Mouse (Mus musculus) urinary bladder, postnatal 4 days (tissue): ENCODE data around the gene Pknox1.

Experiments
- DNase-seq, 2 experiments: peaks; one replicate each; pipeline ENCODE4 v3.0.0; 2021 to 2022; ENCODE audit warnings: low spot score in 2 of 2

Gene Pknox1

GRCm38 (mm10) chr17:31556253-31556652 is 8.3 kb upstream of the Pknox1 start:
- no peak for DNase-seq

GRCm38 (mm10) chr17:31557124-31557880 is 7.2 kb upstream of the Pknox1 start:
- DNase-seq: peak in 1 of 2 experiments; percentile 43

GRCm38 (mm10) chr17:31557947-31558542 is 6.5 kb upstream of the Pknox1 start:
- DNase-seq: no peak

GRCm38 (mm10) chr17:31559021-31559789 is 5.3 kb upstream of the Pknox1 start:
- DNase-seq: no peak

- no peak for DNase-seq
Measured at GRCm38 (mm10) chr17:31563632-31564014, 911 bp upstream of the Pknox1 start.

- DNase-seq: no peak
Measured at GRCm38 (mm10) chr17:31564858-31565140, 265 bp downstream of the Pknox1 start.

GRCm38 (mm10) chr17:31565141-31566056 is 865 bp downstream of the Pknox1 start:
- peak; percentile 64 to 71 for DNase-seq

GRCm38 (mm10) chr17:31566276-31566675 is 1.7 kb downstream of the Pknox1 start:
- no peak for DNase-seq

- DNase-seq: no peak
Measured at GRCm38 (mm10) chr17:31569756-31570155, 5.2 kb downstream of the Pknox1 start.

- peak in 1 of 2 experiments; percentile 87 for DNase-seq
Measured at GRCm38 (mm10) chr17:31570321-31570925, 5.9 kb downstream of the Pknox1 start.

GRCm38 (mm10) chr17:31571689-31572088 is 7.2 kb downstream of the Pknox1 start:
- no peak for DNase-seq

GRCm38 (mm10) chr17:31574662-31575061 is 10.1 kb downstream of the Pknox1 start:
- no peak for DNase-seq

- DNase-seq: no peak
Measured at GRCm38 (mm10) chr17:31576394-31577175, 12.1 kb downstream of the Pknox1 start.

GRCm38 (mm10) chr17:31580344-31580743 is 15.8 kb downstream of the Pknox1 start:
- no peak for DNase-seq

- DNase-seq: no peak
Measured at GRCm38 (mm10) chr17:31583185-31583584, 18.7 kb downstream of the Pknox1 start.

- no peak for DNase-seq
Measured at GRCm38 (mm10) chr17:31583781-31584180, 19.2 kb downstream of the Pknox1 start.

GRCm38 (mm10) chr17:31588115-31588514 is 23.6 kb downstream of the Pknox1 start:
- DNase-seq: no peak

- no peak for DNase-seq
Measured at GRCm38 (mm10) chr17:31588726-31589125, 24.2 kb downstream of the Pknox1 start.

- DNase-seq: no peak
Measured at GRCm38 (mm10) chr17:31590846-31591245, 26.3 kb downstream of the Pknox1 start.

GRCm38 (mm10) chr17:31594590-31594989 is 30.1 kb downstream of the Pknox1 start:
- DNase-seq: no peak

GRCm38 (mm10) chr17:31595077-31595476 is 30.5 kb downstream of the Pknox1 start:
- no peak for DNase-seq
